10 mouse cellular contexts compared by ENCODE assay signal in the genomic region with DNA sequence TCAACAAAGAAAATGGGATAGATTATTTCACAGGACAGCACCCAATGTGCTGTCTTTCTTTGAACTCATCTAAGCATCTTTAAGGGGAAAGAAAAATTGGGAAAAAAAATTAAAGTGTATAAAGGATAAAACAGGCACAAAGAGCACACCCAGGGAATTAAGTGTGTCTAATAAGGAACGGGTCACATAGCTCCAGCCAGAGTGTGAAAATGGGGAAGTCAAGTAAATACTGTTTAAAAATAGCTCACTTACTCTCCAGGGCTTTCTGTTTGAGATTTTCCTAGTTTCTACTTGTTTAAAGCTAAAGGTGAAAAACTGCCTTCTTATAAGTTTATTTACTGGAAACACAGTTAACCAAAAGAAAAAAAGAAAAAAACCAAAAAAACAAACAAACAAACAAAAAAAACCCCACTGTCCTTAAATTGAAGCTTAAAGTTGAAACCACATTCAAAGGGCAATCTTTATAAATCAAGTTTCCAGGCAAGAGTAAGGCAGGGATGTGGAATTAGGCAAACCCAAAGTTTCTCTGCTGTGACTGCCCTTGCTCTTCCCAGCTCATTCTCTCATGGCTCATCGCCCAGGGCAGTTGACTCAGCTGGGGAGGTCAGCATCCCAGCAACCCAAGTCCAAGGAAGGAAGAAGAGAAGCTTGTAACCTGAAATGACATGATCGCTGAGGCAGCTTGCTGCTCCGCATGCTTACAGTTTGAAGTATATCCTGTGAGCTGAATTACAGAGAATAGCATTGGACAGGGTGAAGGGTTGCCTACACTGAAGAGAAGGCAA. TPM values are rescaled to one million over a fixed set of nuclear protein-coding genes. Genes with fewer than 3 reads are reported as not detected.
DNase-seq lines count a peak whose midpoint lies in the region; ATAC-seq and TF ChIP-seq lines count a peak whose summit lies in the region.
"Had no signal": no experiment of that assay in that cellular context is flagged by ENCODE, and none has a peak within 500 bp of the region (broad histone marks: within the 10 kb centered on the region; RNA-seq: fewer than 3 reads in every experiment).

No protein-coding gene starts in this region.

- H3K79me2 ChIP-seq in heart, adult 2 months (replicated peaks; ENCODE audit: control insufficient read depth, insufficient read depth, low read length) = no peaks in the 10 kb centered on the region

- intact Hi-C loops in heart, adult 2 months (cut with DNase I) = no loop called here

- TF ChIP-seq CTCF in heart, adult 2 months (IDR thresholded peaks at IDR 0.05) = no peak
- TF ChIP-seq CTCF in thymus, adult 2 months (IDR thresholded peaks at IDR 0.05; ENCODE audit: borderline replicate concordance, control insufficient read depth, extremely low read depth, insufficient read depth, low read length, poor library complexity) = no peak

- H3K27ac ChIP-seq in heart, adult 2 months = peak overlapping the region; percentile 16; the same call in 1 of the 2 replicates
- no peak overlapping the region for H3K27ac ChIP-seq in heart, embryonic 12.5 days (ENCODE audit: poor library complexity, severe bottlenecking)
- H3K27ac ChIP-seq in thymus, adult 2 months (ENCODE audit: control insufficient read depth, insufficient read depth, low read length) = no peak overlapping the region
- H3K27ac ChIP-seq: forebrain, embryonic 13.5 days; liver, embryonic 13.5 days had no signal

- WGBS in heart, adult 2 months = 60% methylated on average over 4 of the region's 4 CpGs
- 74% methylated on average over 4 of the region's 4 CpGs for WGBS in heart, embryonic 12.5 days
- 72% methylated on average over 4 of the region's 4 CpGs for whole genome bisulfite sequencing in thymus, adult 2 months

- peak; percentile 54 to 57 for DNase-seq in heart, adult 2 months
- DNase-seq in adipocyte (ENCODE audit: low spot score) = peak; percentile 21
- peak; percentile 49 to 54 for DNase-seq in kidney, postnatal 4 days
- DNase-seq in thymus, adult 2 months = no peak
- DNase-seq in spleen, adult 12 weeks (ENCODE audit: low spot score) = no peak
- DNase-seq in right cerebral cortex, adult 2 months (ENCODE audit: low spot score in 2 of 2) = no peak
- DNase-seq: liver, embryonic 13.5 days had no signal

- H3K4me2 ChIP-seq in heart, embryonic 12.5 days = no peak overlapping the region
- H3K4me2 ChIP-seq: forebrain, embryonic 13.5 days; liver, embryonic 13.5 days had no signal

- H3K4me1 ChIP-seq in heart, adult 2 months (ENCODE audit: control insufficient read depth, insufficient read depth, low read length) = no peaks in the 10 kb centered on the region
- H3K4me1 ChIP-seq in heart, embryonic 12.5 days (replicated peaks) = no peaks in the 10 kb centered on the region
- no peaks in the 10 kb centered on the region for H3K4me1 ChIP-seq in thymus, adult 2 months (replicated peaks; ENCODE audit: control insufficient read depth, insufficient read depth, low read length)
- H3K4me1 ChIP-seq: forebrain, embryonic 13.5 days had no signal

- TF ChIP-seq POLR2A in heart, adult 2 months (IDR thresholded peaks at IDR 0.05; ENCODE audit: insufficient read depth, low read depth, low read length) = no peak
- TF ChIP-seq POLR2A in thymus, adult 2 months (IDR thresholded peaks at IDR 0.05; ENCODE audit: control insufficient read depth, extremely low read depth, insufficient read depth, low read length, poor library complexity) = no peak

- no peaks in the 10 kb centered on the region for H3K27me3 ChIP-seq in heart, adult 2 months (ENCODE audit: control insufficient read depth, insufficient read depth, low read length)
- no peaks in the 10 kb centered on the region for H3K27me3 ChIP-seq in heart, embryonic 12.5 days (replicated peaks)
- H3K27me3 ChIP-seq in thymus, adult 2 months (ENCODE audit: control insufficient read depth, insufficient read depth, low read length) = no peaks in the 10 kb centered on the region
- H3K27me3 ChIP-seq: forebrain, embryonic 13.5 days; liver, embryonic 13.5 days had no signal

- TF ChIP-seq EP300 in heart, adult 2 months (IDR thresholded peaks at IDR 0.05; ENCODE audit: insufficient read depth, low read depth, low read length) = no peak

- ATAC-seq in heart, embryonic 12.5 days (ENCODE audit: insufficient number of reproducible peaks, low FRiP score) = no peak
- peak; percentile 80 for ATAC-seq in granulocyte monocyte progenitor cell, adult 5-6 weeks (replicated peaks; ENCODE audit: poor library complexity, severe bottlenecking)
- ATAC-seq: forebrain, embryonic 13.5 days had no signal

- no peaks in the 10 kb centered on the region for H3K36me3 ChIP-seq in heart, adult 2 months (ENCODE audit: control insufficient read depth, insufficient read depth, low read length)
- H3K36me3 ChIP-seq in heart, embryonic 12.5 days = no peaks in the 10 kb centered on the region
- H3K36me3 ChIP-seq in thymus, adult 2 months (ENCODE audit: control insufficient read depth, insufficient read depth, low read length) = peaks cover 4% of the 10 kb centered on the region; the same call in 1 of the 2 replicates
- H3K36me3 ChIP-seq: liver, embryonic 13.5 days had no signal

- no peak overlapping the region for H3K9ac ChIP-seq in heart, adult 2 months (ENCODE audit: low read depth, low read length)
- H3K9ac ChIP-seq in heart, embryonic 12.5 days = no peak overlapping the region
- H3K9ac ChIP-seq: forebrain, embryonic 13.5 days; liver, embryonic 13.5 days had no signal

- H3K9me3 ChIP-seq in heart, embryonic 12.5 days (replicated peaks) = no peaks in the 10 kb centered on the region
- H3K9me3 ChIP-seq: forebrain, embryonic 13.5 days; liver, embryonic 13.5 days had no signal

- H3K4me3 ChIP-seq in heart, adult 2 months = no peak overlapping the region
- H3K4me3 ChIP-seq in heart, embryonic 12.5 days = no peak overlapping the region
- no peak overlapping the region for H3K4me3 ChIP-seq in thymus, adult 2 months (ENCODE audit: control insufficient read depth, insufficient read depth, low read length)
- H3K4me3 ChIP-seq: forebrain, embryonic 13.5 days; liver, embryonic 13.5 days had no signal

RNA-seq across cellular contexts. Expression of a gene that starts 57.5 kb away (rescaled TPM):
- total RNA-seq in heart, adult 2 months (2021) = 1 to 10 TPM in 1 of 2 experiments, under 1 TPM in 1; 0.39 to 1.2 TPM
- polyA plus RNA-seq in heart, adult 2 months (2012; rRNA removed) = 0.41 and 0.70 TPM in 2 replicates
- 0.38 and 0.64 TPM in 2 replicates for polyA plus RNA-seq in heart, embryonic 12.5 days (2016; fragmentation: Nextera tagmentation; extraction: Ambion mirVana)
- 99.5 and 105 TPM in 2 replicates for total RNA-seq in granulocyte monocyte progenitor cell, adult 5-6 weeks (2014; fragmentation: Nextera tagmentation)
- total RNA-seq in granulocyte monocyte progenitor cell, adult 5-6 weeks (2017) = 146 and 174 TPM in 2 replicates
- polyA plus RNA-seq in thymus, adult 2 months (2012; rRNA removed) = 8.6 and 9.5 TPM in 2 replicates

Comparison
In these comparisons a context has a peak if more than half of its experiments do, and no peak if none do; other contexts are left out.
1. DNase-seq: peak in heart, adult 2 months (2 of 2), adipocyte (single experiment) and kidney, postnatal 4 days (2 of 2); none in thymus, adult 2 months (single experiment), spleen, adult 12 weeks (single experiment) and right cerebral cortex, adult 2 months (0 of 2).